Mouse (Mus musculus) forebrain, embryonic 10.5 days (tissue): ENCODE data around the gene Ptpn13. TPM values are rescaled to one million over a fixed set of nuclear protein-coding genes. Genes with fewer than 3 reads are reported as not detected.
A peak's percentile ranks its signal among the peaks of the same experiment; 100 is the strongest.

ENCODE experiments used
- DNase-seq: peaks from one replicate; pipeline ENCODE4 v3.0.0-alpha.2; 2017; ENCODE audit warnings: low spot score; ENCODE audit errors: extremely low spot score
- H3K27ac ChIP-seq: fragments of 300-500 bp; sonication (generic); 2 replicates; pipeline ENCODE4 v1.5.1; 2016; ENCODE audit warnings: mild to moderate bottlenecking
- H3K27me3 ChIP-seq: fragments of 300-500 bp; sonication (generic); 2 replicates; pipeline ENCODE4 v1.6.1; 2016; ENCODE audit warnings: mild to moderate bottlenecking; ENCODE audit not compliant: poor library complexity, severe bottlenecking
- H3K36me3 ChIP-seq: fragments of 300-500 bp; sonication (generic); replicated peaks from 2 replicates; pipeline ENCODE4 v1.6.1; 2016; ENCODE audit warnings: mild to moderate bottlenecking, moderate library complexity
- H3K4me1 ChIP-seq: fragments of 300-500 bp; sonication (generic); 2 replicates; pipeline ENCODE4 v1.6.1; 2016
- H3K4me3 ChIP-seq: fragments of 300-500 bp; sonication (generic); 2 replicates; pipeline ENCODE4 v1.5.1; 2016; ENCODE audit warnings: mild to moderate bottlenecking, moderate library complexity
- H3K9me3 ChIP-seq: fragments of 300-500 bp; sonication (generic); 2 replicates; pipeline ENCODE4 v1.6.1; 2016; ENCODE audit warnings: mild to moderate bottlenecking, moderate library complexity
- WGBS: fragments of 180-500 bp; shearing (Covaris S2); methylation state at CpG from one replicate; pipeline ENCODE4 v1.1.7; 2016; 5-methylcytosine and 5-hydroxymethylcytosine counted together
- polyA plus RNA-seq: library from polyadenylated mRNA; unstranded; fragments of >200 nt; fragmentation: Nextera tagmentation; extraction: Ambion mirVana; gene quantifications from 2 replicates; pipeline ENCODE4 v1.2.1, GENCODE M21; 2016

Gene Ptpn13
- polyA plus RNA-seq, 1 experiment from 2014 or later: 19.7 TPM

DNA sequence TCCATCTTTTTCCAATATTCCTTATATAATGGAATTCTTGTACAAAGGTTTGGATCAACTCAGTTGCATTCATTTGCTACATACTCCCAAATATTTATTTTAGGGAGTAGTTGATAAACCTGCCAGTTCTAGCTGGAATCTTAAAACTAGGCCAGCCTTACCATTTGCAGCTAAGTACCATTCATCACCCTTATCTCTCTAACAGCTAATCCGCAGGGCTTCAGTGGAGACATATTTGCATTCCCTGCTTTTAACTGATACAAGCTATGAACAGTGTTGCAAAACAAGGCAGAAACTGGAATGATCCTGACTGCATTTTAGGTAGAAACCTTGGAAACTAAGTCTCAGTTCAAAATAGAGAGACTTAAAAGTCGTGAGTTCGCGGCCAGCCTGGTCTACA is 27.6 kb upstream of the Ptpn13 start:
- peaks cover 41% of the 10 kb centered on the region for H3K4me1 ChIP-seq
- H3K4me3 ChIP-seq: no peak overlapping the region
- H3K9me3 ChIP-seq: no peaks in the 10 kb centered on the region
- no peak for DNase-seq
- 86% methylated on average over 4 of the region's 4 CpGs for WGBS
- no peaks in the 10 kb centered on the region for H3K27me3 ChIP-seq
- no peak overlapping the region for H3K27ac ChIP-seq
- H3K36me3 ChIP-seq: no peaks in the 10 kb centered on the region

- no peak overlapping the region for H3K4me3 ChIP-seq
- DNase-seq: no peak
- 87% methylated on average over 12 of the region's 12 CpGs for WGBS
- no peak overlapping the region for H3K27ac ChIP-seq
- H3K9me3 ChIP-seq: no peaks in the 10 kb centered on the region
- H3K27me3 ChIP-seq: no peaks in the 10 kb centered on the region
- no peaks in the 10 kb centered on the region for H3K36me3 ChIP-seq
- peaks cover 10% of the 10 kb centered on the region for H3K4me1 ChIP-seq
Observed at GRCm38 (mm10) chr5:103404213-103404968, 20.6 kb upstream of the Ptpn13 start.

- Histone ChIP-seq H3K4me1 (peaks cover 10% of the 10 kb centered on the region), H3K9me3 (no peaks in the 10 kb centered on the region), H3K4me3 (no peak overlapping the region), H3K27ac (no peak overlapping the region), H3K36me3 (no peaks in the 10 kb centered on the region), H3K27me3 (no peaks in the 10 kb centered on the region)
- WGBS: 92% methylated on average over 2 of the region's 2 CpGs
- DNase-seq: no peak
Observed at GRCm38 (mm10) chr5:103405921-103406320, 19.1 kb upstream of the Ptpn13 start.

GRCm38 (mm10) chr5:103412020-103412747 is 12.8 kb upstream of the Ptpn13 start:
- Histone ChIP-seq H3K27me3 (0 out of 2 replicates have a peak, but pooled peaks cover 3% of the 10 kb centered on the region), H3K4me1 (0 out of 2 replicates have a peak, but pooled peaks cover 3% of the 10 kb centered on the region), H3K9me3 (no peaks in the 10 kb centered on the region), H3K27ac (no peak overlapping the region), H3K4me3 (no peak overlapping the region), H3K36me3 (no peaks in the 10 kb centered on the region)
- 53% methylated on average over 10 of the region's 10 CpGs for WGBS
- no peak for DNase-seq

DNA sequence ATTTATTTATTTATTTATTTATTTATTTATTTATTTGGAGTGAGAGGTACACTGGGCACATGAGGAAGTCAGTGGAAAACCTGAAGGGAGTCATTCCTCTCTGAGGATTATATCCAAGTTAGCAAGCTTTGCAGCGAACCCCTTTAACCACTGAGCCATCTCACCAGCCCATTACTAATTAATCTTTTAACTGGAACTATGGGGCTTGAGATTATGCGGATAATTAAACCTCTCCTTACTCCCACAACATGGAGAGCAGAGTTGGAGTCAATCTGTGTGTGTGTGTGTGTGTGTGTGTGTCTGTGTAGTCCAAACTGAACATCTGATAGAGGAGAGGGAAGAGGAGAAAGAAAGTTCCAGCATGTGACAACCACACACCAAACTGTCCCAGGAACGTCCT is 10.4 kb upstream of the Ptpn13 start:
- no peak for DNase-seq
- H3K27ac ChIP-seq: no peak overlapping the region
- no peak overlapping the region for H3K4me3 ChIP-seq
- no peaks in the 10 kb centered on the region for H3K36me3 ChIP-seq
- H3K4me1 ChIP-seq: peaks cover 9% of the 10 kb centered on the region; the same call in 1 of the 2 replicates
- 74% methylated on average over 3 of the region's 3 CpGs for WGBS
- peaks cover 7% of the 10 kb centered on the region; the same call in 1 of the 2 replicates for H3K27me3 ChIP-seq
- no peaks in the 10 kb centered on the region for H3K9me3 ChIP-seq

DNA sequence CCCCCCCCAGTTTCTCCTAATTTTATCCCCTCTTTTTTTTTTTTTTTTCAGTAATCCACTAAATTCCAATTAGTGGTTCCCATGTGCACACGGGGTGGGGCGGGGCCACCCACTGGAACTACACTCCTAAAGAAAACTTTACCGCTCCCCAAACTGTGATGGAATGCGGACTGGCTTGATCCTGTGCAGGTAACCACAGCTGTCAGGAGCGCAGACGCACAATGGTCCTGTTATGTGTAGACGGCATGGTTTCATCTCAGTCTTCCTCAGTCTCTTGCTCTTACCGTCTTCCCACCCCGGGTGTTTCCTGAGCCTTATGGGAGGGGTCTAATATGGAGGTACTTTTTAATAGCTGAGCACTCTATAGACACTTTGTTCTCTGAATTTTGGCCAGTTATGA is 7.0 kb upstream of the Ptpn13 start:
- DNase-seq: no peak
- Histone ChIP-seq H3K27ac (no peak overlapping the region), H3K27me3 (peaks cover 29% of the 10 kb centered on the region), H3K4me3 (no peak overlapping the region), H3K36me3 (no peaks in the 10 kb centered on the region), H3K9me3 (no peaks in the 10 kb centered on the region), H3K4me1 (peaks cover 41% of the 10 kb centered on the region)
- whole genome bisulfite sequencing: 74% methylated on average over 9 of the region's 9 CpGs

GRCm38 (mm10) chr5:103418886-103419285 is 6.1 kb upstream of the Ptpn13 start:
- no peaks in the 10 kb centered on the region for H3K9me3 ChIP-seq
- peaks cover 29% of the 10 kb centered on the region for H3K27me3 ChIP-seq
- no peak overlapping the region for H3K27ac ChIP-seq
- no peak for DNase-seq
- H3K4me1 ChIP-seq: peaks cover 50% of the 10 kb centered on the region
- WGBS: 43% methylated on average over 3 of the region's 3 CpGs
- H3K36me3 ChIP-seq: no peaks in the 10 kb centered on the region
- H3K4me3 ChIP-seq: no peak overlapping the region

DNA sequence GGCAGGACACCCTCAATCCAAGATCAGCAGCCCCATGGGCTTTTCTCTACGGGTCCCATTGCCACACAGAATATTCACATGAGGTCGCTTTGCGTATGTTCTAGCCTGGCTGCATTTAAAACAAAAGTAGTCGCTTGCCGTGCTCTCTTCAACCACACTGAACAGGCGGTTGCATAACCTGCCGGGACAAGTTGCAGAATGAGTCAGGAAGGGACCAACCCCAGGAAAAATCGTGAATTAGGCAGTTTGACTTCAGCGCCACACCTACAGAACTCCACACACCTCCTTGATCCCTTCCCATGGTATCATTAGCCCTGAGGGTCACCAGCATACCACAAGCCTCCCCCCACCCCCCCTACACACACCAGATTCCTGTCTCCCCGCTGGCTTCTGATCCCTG is 4.4 kb upstream of the Ptpn13 start:
- DNase-seq: no peak

DNA sequence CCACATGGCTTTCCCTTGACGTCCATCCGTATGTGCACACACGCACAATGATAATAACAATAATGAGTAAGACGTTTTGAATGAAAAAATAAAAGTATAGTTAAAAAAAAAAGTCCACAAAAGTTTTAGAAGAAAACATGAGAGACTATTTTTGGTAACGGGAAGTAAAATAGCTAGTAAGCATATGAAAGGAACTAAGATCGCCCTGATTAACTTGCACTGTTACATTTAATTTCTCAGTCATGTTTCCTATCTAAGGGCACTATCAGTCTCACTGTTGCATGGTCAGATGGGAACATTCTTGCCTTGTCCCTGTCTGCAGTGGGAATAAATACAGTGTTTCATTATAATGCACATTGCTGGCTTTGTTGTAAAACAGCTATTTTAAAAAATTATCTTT is 2.4 kb upstream of the Ptpn13 start:
- no peaks in the 10 kb centered on the region for H3K9me3 ChIP-seq
- WGBS: 60% methylated on average over 6 of the region's 6 CpGs
- H3K4me1 ChIP-seq: peaks cover 78% of the 10 kb centered on the region
- DNase-seq: no peak
- H3K36me3 ChIP-seq: no peaks in the 10 kb centered on the region
- H3K4me3 ChIP-seq: no peak overlapping the region
- H3K27ac ChIP-seq: no peak overlapping the region
- peaks cover 25% of the 10 kb centered on the region for H3K27me3 ChIP-seq

More for the DNA sequence above, 4.4 kb upstream of the Ptpn13 start:
- peaks cover 29% of the 10 kb centered on the region for H3K27me3 ChIP-seq
- no peaks in the 10 kb centered on the region for H3K9me3 ChIP-seq
- peaks cover 64% of the 10 kb centered on the region for H3K4me1 ChIP-seq
- 27% methylated on average over 10 of the region's 10 CpGs for WGBS
- no peaks in the 10 kb centered on the region for H3K36me3 ChIP-seq
- H3K4me3 ChIP-seq: no peak overlapping the region
- peak overlapping the region; percentile 51; the same call in 1 of the 2 replicates for H3K27ac ChIP-seq

GRCm38 (mm10) chr5:103423305-103423926 is 1.6 kb upstream of the Ptpn13 start:
- H3K27me3 ChIP-seq: peaks cover 22% of the 10 kb centered on the region
- peak overlapping the region; percentile 97 for H3K4me3 ChIP-seq
- DNase-seq: peak; percentile 71
- H3K36me3 ChIP-seq: no peaks in the 10 kb centered on the region
- H3K9me3 ChIP-seq: no peaks in the 10 kb centered on the region
- H3K27ac ChIP-seq: peak overlapping the region; percentile 95
- 3% methylated on average over 6 of the region's 6 CpGs for WGBS
- peaks cover 85% of the 10 kb centered on the region for H3K4me1 ChIP-seq

DNA sequence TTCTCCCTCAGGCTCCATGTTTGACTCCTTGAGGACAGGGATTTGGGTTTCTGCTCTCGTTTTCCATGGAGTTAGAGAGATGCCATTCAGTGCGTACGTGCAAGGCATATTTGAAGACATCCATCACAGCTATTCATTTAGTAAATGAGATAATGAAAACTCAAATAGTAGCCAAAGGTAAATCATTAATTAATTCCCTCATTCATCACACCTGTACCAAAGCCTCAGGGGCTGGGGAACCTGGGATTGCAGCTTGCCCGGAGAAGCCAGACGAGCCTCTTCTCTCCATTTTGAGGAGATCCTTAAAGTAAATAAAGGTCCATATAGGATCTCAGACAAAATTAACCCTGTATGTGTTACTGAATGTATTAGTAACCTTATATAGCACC is 1.1 kb upstream of the Ptpn13 start:
- WGBS: 1% methylated on average over 5 of the region's 5 CpGs

GRCm38 (mm10) chr5:103425363-103426031 is 505 bp downstream of the Ptpn13 start:
- Histone ChIP-seq H3K27ac (peak overlapping the region; percentile 95), H3K36me3 (peaks cover 8% of the 10 kb centered on the region), H3K9me3 (no peaks in the 10 kb centered on the region), H3K4me1 (peaks cover 85% of the 10 kb centered on the region), H3K27me3 (peaks cover 17% of the 10 kb centered on the region), H3K4me3 (peak overlapping the region; percentile 97)
- WGBS: under 1% methylated on average over 66 of the region's 67 CpGs
- peak; percentile 56 for DNase-seq

More for the DNA sequence above, 1.1 kb upstream of the Ptpn13 start:
- Histone ChIP-seq H3K27me3 (peaks cover 22% of the 10 kb centered on the region), H3K4me3 (peak overlapping the region; percentile 97), H3K9me3 (no peaks in the 10 kb centered on the region), H3K27ac (peak overlapping the region; percentile 95), H3K36me3 (no peaks in the 10 kb centered on the region; the same call in 1 of the 2 replicates), H3K4me1 (peaks cover 86% of the 10 kb centered on the region)
- DNase-seq: no peak
